Mouse (Mus musculus) stomach, embryonic 14.5 days (tissue): Measurements from ENCODE around the gene Trpv4. TPM values are rescaled to one million over a fixed set of nuclear protein-coding genes. Genes with fewer than 3 reads are reported as not detected.
A peak's percentile ranks its signal among the peaks of the same experiment; 100 is the strongest.

Experiments used
- ATAC-seq: fragments of 200-750 bp; cut with Nextera tagmentation; 2 replicates; pipeline ENCODE4 v1.8.0; 2017; ENCODE audit warnings: low read depth, moderate TSS enrichment; ENCODE audit not compliant: insufficient number of reproducible peaks, insufficient read depth, low FRiP score
- H3K27ac ChIP-seq: fragments of 300-500 bp; sonication (generic); 2 replicates; pipeline ENCODE4 v1.5.1; 2014; ENCODE audit warnings: mild to moderate bottlenecking, low read length, moderate library complexity, mixed read lengths
- H3K27me3 ChIP-seq: fragments of 300-500 bp; sonication (generic); 2 replicates; pipeline ENCODE4 v1.6.1; 2014; ENCODE audit warnings: low read length, control low read depth, mixed read lengths; ENCODE audit not compliant: control insufficient read depth, insufficient read depth
- H3K36me3 ChIP-seq: fragments of 300-500 bp; sonication (generic); 2 replicates; pipeline ENCODE4 v1.6.1; 2014; ENCODE audit warnings: mild to moderate bottlenecking, control low read depth, low read length, moderate library complexity, mixed read lengths; ENCODE audit not compliant: control insufficient read depth, insufficient read depth
- H3K4me1 ChIP-seq: fragments of 300-500 bp; sonication (generic); 2 replicates; pipeline ENCODE4 v1.6.1; 2014; ENCODE audit warnings: low read length, control low read depth, mixed read lengths; ENCODE audit not compliant: control insufficient read depth, insufficient read depth
- H3K4me2 ChIP-seq: fragments of 300-500 bp; sonication (generic); replicated peaks from 2 replicates; pipeline ENCODE4 v1.6.1; 2014; ENCODE audit warnings: low read depth, low read length, control low read depth
- H3K4me3 ChIP-seq: fragments of 300-500 bp; sonication (generic); 2 replicates; pipeline ENCODE4 v1.5.1; 2014; ENCODE audit warnings: low read depth, low read length, control low read depth
- H3K9ac ChIP-seq: fragments of 300-500 bp; sonication (generic); replicated peaks from 2 replicates; pipeline ENCODE4 v1.6.1; 2014; ENCODE audit warnings: low read depth, mild to moderate bottlenecking, control low read depth, low read length, moderate library complexity, mixed read lengths
- H3K9me3 ChIP-seq: fragments of 300-500 bp; sonication (generic); 2 replicates; pipeline ENCODE4 v1.6.1; 2016; ENCODE audit warnings: low read depth, low read length, control low read depth; ENCODE audit not compliant: control insufficient read depth
- WGBS: fragments of 180-500 bp; shearing (Covaris S2); extraction: QIAGEN DNeasy Blood & Tissue Kit; methylation state at CpG from one replicate; pipeline ENCODE4 v1.1.7; 2014; 5-methylcytosine and 5-hydroxymethylcytosine counted together
- polyA plus RNA-seq: library from polyadenylated mRNA; unstranded; fragments of >200 nt; fragmentation: Nextera tagmentation; extraction: Ambion mirVana; gene quantifications from 2 replicates; pipeline ENCODE4 v1.2.1, GENCODE M21; 2014

Trpv4 gene
- polyA plus RNA-seq, 1 experiment from 2014 or later = 1.9 TPM

GRCm38 (mm10) chr5:114588416-114588815 lies 69.8 kb downstream of the Trpv4 start:
- no peaks in the 10 kb centered on the region for H3K9me3 ChIP-seq
- H3K27ac ChIP-seq = no peak overlapping the region
- no peak for ATAC-seq
- no peaks in the 10 kb centered on the region for H3K27me3 ChIP-seq
- H3K36me3 ChIP-seq = no peaks in the 10 kb centered on the region
- no peak overlapping the region for H3K9ac ChIP-seq
- H3K4me3 ChIP-seq = no peak overlapping the region
- 51% methylated on average over 10 of the region's 10 CpGs for WGBS
- H3K4me2 ChIP-seq = no peak overlapping the region
- H3K4me1 ChIP-seq = peaks cover 79% of the 10 kb centered on the region

GRCm38 (mm10) chr5:114587908-114588307 lies 70.3 kb downstream of the Trpv4 start:
- no peak overlapping the region for H3K27ac ChIP-seq

GRCm38 (mm10) chr5:114585682-114586081 lies 72.5 kb downstream of the Trpv4 start:
- H3K9ac ChIP-seq = no peak overlapping the region
- WGBS = 4% methylated on average over 5 of the region's 5 CpGs
- no peaks in the 10 kb centered on the region for H3K27me3 ChIP-seq
- H3K27ac ChIP-seq = peak overlapping the region; percentile 64
- no peak for ATAC-seq
- no peak overlapping the region for H3K4me3 ChIP-seq
- H3K4me2 ChIP-seq = peak overlapping the region; percentile 15
- H3K4me1 ChIP-seq = peaks cover 59% of the 10 kb centered on the region
- H3K36me3 ChIP-seq = no peaks in the 10 kb centered on the region
- no peaks in the 10 kb centered on the region for H3K9me3 ChIP-seq

More at GRCm38 (mm10) chr5:114587908-114588307, 70.3 kb downstream of the Trpv4 start:
- no peak for ATAC-seq
- no peak overlapping the region for H3K9ac ChIP-seq
- H3K4me2 ChIP-seq = no peak overlapping the region
- no peaks in the 10 kb centered on the region for H3K36me3 ChIP-seq
- no peaks in the 10 kb centered on the region for H3K27me3 ChIP-seq
- whole genome bisulfite sequencing = 40% methylated on average over 9 of the region's 9 CpGs
- no peak overlapping the region for H3K4me3 ChIP-seq
- peaks cover 77% of the 10 kb centered on the region for H3K4me1 ChIP-seq
- H3K9me3 ChIP-seq = no peaks in the 10 kb centered on the region

- H3K4me2 ChIP-seq = no peak overlapping the region
- no peaks in the 10 kb centered on the region for H3K9me3 ChIP-seq
- no peak overlapping the region for H3K4me3 ChIP-seq
- WGBS = 45% methylated on average over 14 of the region's 14 CpGs
- H3K9ac ChIP-seq = no peak overlapping the region
- H3K36me3 ChIP-seq = no peaks in the 10 kb centered on the region
- H3K27ac ChIP-seq = peak overlapping the region; percentile 64; the same call in 1 of the 2 replicates
- H3K4me1 ChIP-seq = peaks cover 51% of the 10 kb centered on the region
- no peak for ATAC-seq
- no peaks in the 10 kb centered on the region for H3K27me3 ChIP-seq
These were observed 73.7 kb downstream of the Trpv4 start for GRCm38 (mm10) chr5:114584293-114585104.

GRCm38 (mm10) chr5:114583490-114584175 lies 74.6 kb downstream of the Trpv4 start:
- no peak for ATAC-seq
- no peaks in the 10 kb centered on the region for H3K27me3 ChIP-seq
- H3K4me2 ChIP-seq = no peak overlapping the region
- H3K4me1 ChIP-seq = peaks cover 43% of the 10 kb centered on the region
- no peak overlapping the region for H3K27ac ChIP-seq
- no peaks in the 10 kb centered on the region for H3K36me3 ChIP-seq
- no peak overlapping the region for H3K9ac ChIP-seq
- H3K9me3 ChIP-seq = no peaks in the 10 kb centered on the region
- no peak overlapping the region for H3K4me3 ChIP-seq
- WGBS = 58% methylated on average over 12 of the region's 12 CpGs

- H3K4me2 ChIP-seq = no peak overlapping the region
- peaks cover 39% of the 10 kb centered on the region for H3K4me1 ChIP-seq
- H3K9ac ChIP-seq = no peak overlapping the region
- no peak overlapping the region for H3K4me3 ChIP-seq
- no peak for ATAC-seq
- no peaks in the 10 kb centered on the region for H3K36me3 ChIP-seq
- no peaks in the 10 kb centered on the region for H3K27me3 ChIP-seq
- no peak overlapping the region for H3K27ac ChIP-seq
- 84% methylated on average over 3 of the region's 3 CpGs for WGBS
- no peaks in the 10 kb centered on the region for H3K9me3 ChIP-seq
These were observed 75.2 kb downstream of the Trpv4 start for GRCm38 (mm10) chr5:114583046-114583445.

- no peaks in the 10 kb centered on the region for H3K27me3 ChIP-seq
- no peak overlapping the region for H3K4me2 ChIP-seq
- H3K36me3 ChIP-seq = no peaks in the 10 kb centered on the region
- WGBS = 83% methylated on average over 12 of the region's 12 CpGs
- H3K9ac ChIP-seq = no peak overlapping the region
- peaks cover 27% of the 10 kb centered on the region for H3K4me1 ChIP-seq
- no peak overlapping the region for H3K27ac ChIP-seq
- ATAC-seq = no peak
- H3K4me3 ChIP-seq = no peak overlapping the region
- H3K9me3 ChIP-seq = no peaks in the 10 kb centered on the region
These were observed 76.7 kb downstream of the Trpv4 start for GRCm38 (mm10) chr5:114581486-114581885.

- WGBS = 77% methylated on average over 8 of the region's 8 CpGs
These were observed 78.4 kb downstream of the Trpv4 start for GRCm38 (mm10) chr5:114579714-114580357.

More at GRCm38 (mm10) chr5:114579714-114580357, 78.4 kb downstream of the Trpv4 start:
- no peak overlapping the region for H3K27ac ChIP-seq
- no peak for ATAC-seq
- no peak overlapping the region for H3K4me2 ChIP-seq
- H3K9me3 ChIP-seq = no peaks in the 10 kb centered on the region
- H3K27me3 ChIP-seq = no peaks in the 10 kb centered on the region
- peaks cover 12% of the 10 kb centered on the region for H3K4me1 ChIP-seq
- H3K9ac ChIP-seq = no peak overlapping the region
- no peaks in the 10 kb centered on the region for H3K36me3 ChIP-seq
- no peak overlapping the region for H3K4me3 ChIP-seq
